Mouse (Mus musculus) brain, embryonic 14.5 days (tissue): ENCODE results near the gene Scfd2. TPM values are rescaled to one million over a fixed set of nuclear protein-coding genes. Genes with fewer than 3 reads are reported as not detected.

ENCODE experiments used
- DNase-seq: peaks from one replicate; pipeline ENCODE4 v3.0.0-alpha.2; 2011; ENCODE audit warnings: low read depth
- CTCF ChIP-seq: fragments of 200-500 bp; IDR thresholded peaks from 2 replicates; pipeline ENCODE4 v1.5.1; 2012; ENCODE audit warnings: inconsistent platforms, mild to moderate bottlenecking, moderate library complexity, borderline replicate concordance; ENCODE audit not compliant: insufficient read depth, insufficient read length; ENCODE audit errors: extremely low read depth
- POLR2A ChIP-seq: fragments of 200-500 bp; IDR thresholded peaks from 2 replicates; pipeline ENCODE4 v1.6.1; 2012; ENCODE audit warnings: mild to moderate bottlenecking, inconsistent platforms, borderline replicate concordance; ENCODE audit not compliant: poor library complexity, insufficient read depth, insufficient read length, severe bottlenecking; ENCODE audit errors: extremely low read depth
- polyA plus RNA-seq: library from polyadenylated mRNA; depleted of rRNA; stranded (reverse); fragments of >200 nt; gene quantifications from 2 replicates; pipeline ENCODE4 v1.2.3, GENCODE M21; 2012

Scfd2 gene
- polyA plus RNA-seq, 1 experiment: 15.4 TPM

DNA sequence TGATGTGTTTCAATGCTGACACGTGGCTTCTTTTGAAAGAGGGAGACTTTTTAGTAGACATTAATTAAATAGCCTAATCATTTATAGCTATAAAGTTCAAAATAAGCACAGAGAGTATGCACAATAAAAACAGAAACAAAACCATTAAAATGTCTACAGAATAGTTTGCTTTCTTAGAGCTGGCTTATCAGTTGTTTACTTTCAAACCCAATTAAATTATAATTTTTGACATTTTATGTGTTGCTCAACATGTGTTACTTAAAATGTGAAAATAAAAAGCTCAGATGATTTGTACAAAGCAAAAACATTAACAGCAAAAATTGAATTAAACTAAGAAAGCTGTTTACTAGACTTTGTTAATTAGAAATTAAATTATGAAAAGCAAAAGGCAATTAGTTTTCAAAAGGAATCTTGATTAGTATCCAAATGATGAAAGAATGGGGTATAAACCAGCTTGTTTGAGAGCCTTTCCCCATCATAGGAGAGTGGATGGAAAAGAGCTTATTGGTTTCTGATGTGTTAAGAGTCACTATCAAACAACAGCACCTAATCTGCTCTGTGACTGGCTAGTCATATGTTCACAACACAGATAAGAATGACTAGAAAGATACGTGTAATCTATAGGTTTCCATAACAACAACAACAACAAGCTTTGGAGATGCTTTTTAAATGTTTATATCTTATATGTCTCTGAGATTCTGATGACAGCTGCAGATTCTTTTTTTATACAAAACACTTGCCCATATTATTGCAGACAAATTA, 176.0 kb downstream of the Scfd2 start:
- TF ChIP-seq CTCF: no peak
- TF ChIP-seq POLR2A: no peak
- no peak for DNase-seq

DNA sequence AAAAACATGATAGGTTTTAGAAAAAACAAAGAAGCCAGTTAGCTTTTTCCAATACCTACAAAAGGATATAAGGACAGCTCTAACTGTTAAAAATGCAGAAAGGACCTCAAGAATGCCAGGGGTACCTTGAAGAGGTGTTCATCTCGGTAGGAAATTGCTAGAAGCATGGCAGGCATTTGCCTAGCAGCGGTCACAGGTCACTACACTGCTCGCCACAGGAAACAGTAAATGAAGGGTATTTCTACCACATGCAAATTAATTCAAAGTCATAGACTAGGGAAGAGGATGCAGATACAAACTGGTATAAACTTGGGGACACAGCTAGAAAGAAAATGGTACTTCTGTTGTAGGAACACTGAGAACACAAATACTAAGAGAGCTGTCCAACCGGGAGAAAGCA, 180.7 kb downstream of the Scfd2 start:
- TF ChIP-seq POLR2A (no peak), CTCF (no peak)
- no peak for DNase-seq

DNA sequence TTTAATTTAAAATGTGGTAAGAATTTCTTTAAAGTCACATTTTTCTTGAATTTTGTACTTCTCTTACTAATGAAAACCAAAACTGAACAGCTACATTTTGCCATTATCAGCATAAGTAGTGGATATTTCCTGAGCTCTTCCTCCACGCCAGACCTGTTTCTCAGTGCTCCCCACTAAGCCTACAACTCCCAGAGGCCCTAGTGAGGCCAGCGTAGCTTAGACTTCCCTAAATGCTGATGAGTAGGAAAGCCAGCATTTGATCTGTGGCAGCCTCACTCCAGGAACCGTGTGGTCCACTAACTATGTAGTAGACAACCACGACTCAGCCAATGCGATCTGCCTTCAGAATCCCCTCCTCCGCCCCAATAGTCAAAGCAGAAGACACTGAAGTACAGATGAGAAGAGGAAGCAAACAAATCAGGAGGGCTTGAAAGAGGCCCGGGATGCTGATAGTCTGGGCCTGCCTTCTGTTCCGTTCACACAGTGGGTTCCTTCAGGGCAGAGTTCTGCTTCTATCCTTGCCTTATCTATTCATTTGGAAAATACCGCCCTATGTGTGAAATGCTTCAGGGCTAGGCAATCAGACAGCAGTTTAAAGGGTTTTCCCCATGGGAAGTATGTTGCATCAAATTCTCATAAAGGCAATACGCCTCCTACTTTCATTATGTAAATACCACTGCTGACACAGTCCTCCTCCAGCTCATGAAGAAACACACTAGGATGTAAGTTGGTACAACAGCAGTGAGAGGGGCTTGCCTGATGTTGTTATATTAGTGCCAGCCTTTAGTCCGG, 183.3 kb downstream of the Scfd2 start:
- DNase-seq: peak; percentile 33
- no peak for TF ChIP-seq POLR2A
- no peak for TF ChIP-seq CTCF

DNA sequence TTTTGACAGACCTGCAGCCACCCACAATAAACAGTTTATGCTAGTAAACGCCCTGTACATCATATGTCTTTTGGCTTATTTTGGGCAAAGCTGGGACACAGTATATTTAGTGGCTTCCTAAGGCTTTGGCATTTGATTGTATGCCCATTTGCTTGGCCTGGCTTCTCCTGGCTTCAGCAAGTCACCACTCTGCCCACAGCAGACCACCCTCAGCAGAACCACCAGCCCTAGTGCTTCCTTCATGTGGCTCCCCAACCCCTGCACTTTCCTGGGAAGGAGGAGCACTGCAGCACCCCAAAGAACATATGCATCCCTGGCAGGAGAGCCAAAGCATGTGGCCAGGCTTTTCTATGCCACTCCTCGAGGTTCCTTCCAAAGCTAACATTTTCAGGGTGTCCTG, 188.5 kb downstream of the Scfd2 start:
- TF ChIP-seq POLR2A: no peak
- no peak for TF ChIP-seq CTCF
- no peak for DNase-seq

DNA sequence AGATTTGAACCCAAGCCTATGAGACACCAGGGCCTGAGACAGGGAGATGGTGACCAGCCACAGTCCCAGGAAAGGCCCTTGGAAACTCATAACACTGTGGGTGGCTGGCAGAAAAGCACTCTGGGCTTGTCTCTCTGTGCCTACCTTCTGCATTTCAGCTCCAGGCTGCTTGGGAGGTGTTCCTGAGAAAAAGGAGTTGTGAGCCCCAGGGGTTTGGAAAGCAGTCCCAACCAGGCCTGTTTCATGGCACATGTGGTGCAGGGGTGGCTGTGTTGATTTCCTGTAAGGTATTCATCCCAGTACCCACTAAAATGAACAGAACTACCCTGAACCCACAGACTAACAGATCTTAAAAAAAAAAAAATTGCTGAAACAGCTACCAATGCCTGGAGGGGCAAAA, 189.0 kb downstream of the Scfd2 start:
- TF ChIP-seq CTCF: no peak
- no peak for DNase-seq

DNA sequence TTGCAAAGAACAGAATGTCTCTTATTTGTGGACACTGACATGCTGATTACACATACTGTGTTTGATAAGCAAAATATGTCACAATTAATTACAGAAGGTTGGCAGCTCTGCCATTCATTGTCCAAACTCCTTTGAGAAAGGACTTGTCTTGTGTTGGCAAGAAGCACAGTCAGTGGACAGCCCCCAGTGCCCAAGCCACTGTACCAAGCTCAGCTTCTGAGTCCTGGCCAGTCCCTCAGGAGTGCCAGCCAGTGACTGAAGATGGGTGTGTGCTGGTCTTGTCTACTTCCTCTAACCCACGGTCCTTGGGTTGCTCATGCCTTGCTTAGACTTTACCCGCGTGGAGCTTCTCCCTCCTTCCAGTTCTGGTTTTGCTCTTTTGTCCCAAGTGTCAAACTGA, 194.1 kb downstream of the Scfd2 start:
- TF ChIP-seq POLR2A (no peak), CTCF (no peak)
- peak; percentile 57 for DNase-seq

DNA sequence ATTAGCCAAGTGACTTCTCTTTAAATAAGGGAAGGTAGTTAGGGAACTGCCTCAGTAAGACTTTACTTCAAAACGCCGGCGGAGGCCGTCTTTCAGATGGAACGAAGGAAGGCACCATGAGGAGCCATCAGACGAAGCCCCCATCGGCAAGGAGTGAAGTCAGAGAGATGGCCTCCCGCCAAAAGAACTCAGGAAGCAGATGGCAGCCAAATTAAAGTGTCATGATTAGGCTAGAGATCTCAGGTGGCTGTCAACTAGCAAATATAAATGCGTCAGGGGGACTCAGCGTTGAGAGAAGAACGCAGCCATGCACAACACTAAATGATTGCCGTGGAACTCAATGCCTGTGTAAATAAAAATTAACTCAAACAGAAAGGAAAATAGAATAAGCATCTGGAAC, 194.8 kb downstream of the Scfd2 start:
- TF ChIP-seq POLR2A (no peak), CTCF (no peak)
- DNase-seq: peak; percentile 94

DNA sequence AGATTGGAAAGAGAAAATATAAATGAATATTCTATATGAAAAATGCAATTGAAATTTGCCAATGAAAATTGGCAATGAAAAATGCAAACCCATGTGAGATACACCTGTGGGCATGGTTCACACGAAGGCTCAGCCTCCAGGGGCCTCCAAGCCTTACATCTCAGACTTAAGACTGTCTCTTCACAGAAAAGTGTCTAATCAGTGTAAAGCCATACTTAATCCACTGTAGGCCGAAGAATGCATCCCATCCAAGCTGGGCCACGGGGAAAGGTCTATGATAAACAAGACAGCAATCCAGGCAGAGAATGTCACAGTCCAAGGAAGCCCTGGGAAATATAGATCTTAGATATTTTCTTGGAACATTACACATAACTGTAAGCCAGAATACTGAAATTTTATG, 198.3 kb downstream of the Scfd2 start:
- TF ChIP-seq CTCF (no peak), POLR2A (no peak)
- DNase-seq: no peak

DNA sequence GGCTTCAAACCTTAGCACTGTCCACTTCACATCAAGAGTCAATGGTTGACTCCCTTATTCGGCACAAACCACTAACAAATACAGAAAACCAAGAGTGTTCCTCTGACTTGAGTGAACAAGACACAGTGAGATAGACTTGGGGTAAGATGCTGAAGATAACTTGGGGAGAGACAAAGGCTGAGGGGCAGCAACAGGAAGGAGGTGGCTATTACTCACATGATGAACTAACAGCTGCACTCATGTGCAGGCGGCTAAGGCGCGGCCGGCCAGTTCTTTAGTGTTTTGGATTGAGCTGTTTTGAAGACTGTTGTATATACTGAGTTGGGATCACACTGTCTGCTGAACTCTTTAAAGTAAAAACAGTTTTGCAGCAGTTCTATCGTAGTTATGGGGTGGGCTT, 205.3 kb downstream of the Scfd2 start:
- no peak for DNase-seq
- TF ChIP-seq POLR2A (no peak), CTCF (no peak)

DNA sequence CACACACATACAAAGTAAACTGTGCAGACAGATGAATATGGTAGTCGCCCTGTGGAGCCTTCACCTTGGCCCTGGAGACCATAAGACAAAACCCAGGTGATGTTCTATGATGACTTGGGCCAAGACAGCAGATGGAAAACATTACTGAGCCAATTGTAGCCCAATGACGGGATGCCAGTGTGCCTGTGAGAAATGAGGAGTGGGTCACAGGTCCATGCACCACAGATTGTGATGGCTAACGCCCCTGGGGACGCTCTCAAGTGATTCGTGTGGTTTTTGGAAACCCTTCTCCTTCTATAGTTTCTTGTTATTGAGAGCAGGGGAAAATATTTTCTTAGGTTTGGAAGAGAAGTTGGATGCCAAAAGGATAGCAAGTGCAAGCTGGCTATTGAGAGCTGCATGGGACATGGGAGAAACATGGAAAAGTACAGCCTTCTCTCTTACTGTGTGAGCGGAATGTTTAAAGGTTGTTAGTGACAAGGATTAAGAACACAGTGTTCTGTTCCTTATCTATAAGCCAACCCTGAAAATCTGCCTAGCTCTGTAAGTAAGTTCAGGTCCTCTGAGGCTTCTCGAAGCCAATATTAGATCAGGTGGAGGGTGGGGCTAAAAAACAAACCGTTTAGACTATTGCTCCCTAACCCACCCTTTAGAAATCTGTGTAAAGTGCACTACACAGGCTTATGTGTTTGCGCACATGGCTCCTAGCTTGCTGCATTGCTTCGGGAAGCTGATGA, 210.4 kb downstream of the Scfd2 start:
- no peak for DNase-seq
- TF ChIP-seq CTCF (no peak), POLR2A (no peak)

DNA sequence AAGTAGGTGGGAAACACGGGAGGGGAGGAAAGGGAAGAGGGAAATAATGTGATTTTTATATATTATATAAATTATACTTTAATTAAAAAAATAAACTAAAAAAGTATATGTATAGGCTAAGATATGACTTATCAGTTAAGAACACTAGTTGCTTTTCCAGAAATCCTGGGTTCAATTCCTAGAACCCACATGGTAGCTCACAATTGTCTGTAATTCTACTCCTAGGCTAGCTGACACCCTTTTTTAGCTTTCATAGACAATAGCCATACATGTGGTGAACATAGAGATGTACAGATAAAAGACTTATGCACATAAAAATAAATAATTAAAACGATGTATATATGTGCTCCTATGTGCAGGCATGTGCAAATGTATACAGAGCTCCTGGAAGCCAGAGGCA, 212.0 kb downstream of the Scfd2 start:
- DNase-seq: no peak
- TF ChIP-seq CTCF (no peak), POLR2A (no peak)

DNA sequence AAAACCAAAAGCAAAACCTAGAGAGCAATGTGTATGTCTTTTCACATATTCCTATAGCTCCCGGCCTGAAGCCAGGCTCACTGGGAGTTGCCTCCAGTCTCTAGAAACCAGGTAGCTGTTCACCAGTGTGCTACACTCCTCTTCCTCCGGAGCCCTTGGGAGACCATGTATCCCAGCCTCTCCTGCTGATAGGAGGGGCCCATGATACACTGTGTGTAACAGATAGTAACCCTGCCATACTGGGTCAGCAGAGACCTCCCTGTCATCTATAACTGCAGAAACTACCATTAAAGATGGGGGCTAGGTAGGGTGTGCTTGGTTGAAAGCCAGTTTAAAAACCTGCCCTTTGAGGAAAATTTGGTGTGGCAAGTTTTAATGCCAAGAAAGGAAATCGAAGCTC, 214.4 kb downstream of the Scfd2 start:
- DNase-seq: no peak
- no peak for TF ChIP-seq CTCF
- no peak for TF ChIP-seq POLR2A
